Mouse (Mus musculus): Measurements from ENCODE around the gene Rnase1.

The Rnase1 gene

DNA sequence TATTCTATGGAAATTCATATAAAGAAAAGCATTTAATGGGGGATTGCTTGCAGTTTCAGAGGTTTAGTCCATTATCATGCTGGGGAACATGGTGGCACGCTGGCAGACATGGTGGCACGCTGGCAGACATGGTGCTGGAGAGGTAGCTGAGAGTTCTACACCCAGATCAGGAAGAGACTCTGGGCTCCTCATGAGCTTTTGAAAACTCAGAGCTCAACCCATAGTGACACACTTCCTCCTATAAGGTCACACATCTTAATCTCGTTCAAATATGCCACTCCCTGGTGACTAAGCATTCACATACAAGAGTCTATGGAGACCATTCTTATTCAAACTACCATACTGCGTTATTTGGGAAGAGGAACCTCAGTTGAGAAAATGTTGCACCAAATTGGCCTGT is 14.2 kb downstream of the Rnase1 start:
- DNase-seq = no peak

DNA sequence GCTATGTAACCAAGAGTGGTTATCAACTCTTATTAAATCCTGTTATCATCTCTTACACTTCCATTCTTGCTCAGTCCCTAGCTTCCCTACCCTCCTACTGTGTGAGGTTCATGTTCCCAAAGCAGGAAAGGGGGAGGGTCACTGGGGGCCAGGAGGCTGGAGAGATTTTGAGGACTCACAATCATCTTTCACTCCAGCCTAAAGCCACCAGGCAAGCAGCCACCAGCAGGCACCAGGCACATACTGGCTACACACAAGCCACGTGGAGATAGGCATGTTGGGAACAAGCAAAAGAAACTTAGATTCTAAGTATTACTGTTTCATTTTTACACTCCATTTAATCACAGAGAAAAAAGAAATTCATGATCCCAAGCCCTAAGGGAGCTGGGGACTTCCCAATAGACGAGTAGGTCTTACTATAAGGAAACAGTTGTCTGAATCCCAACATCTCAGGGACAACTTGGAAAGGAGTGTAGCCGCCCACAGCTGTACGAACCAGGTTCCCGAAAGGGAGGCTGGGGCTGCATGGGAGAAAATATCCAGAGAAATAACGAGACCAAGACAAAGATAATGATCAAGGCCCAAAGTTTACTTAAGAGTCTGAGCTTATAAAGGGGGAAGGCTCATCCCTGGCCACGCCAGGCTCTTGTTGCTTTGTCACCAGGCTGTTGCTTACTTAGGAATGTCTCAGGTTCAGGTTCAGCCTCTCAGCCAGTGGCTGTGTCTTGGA is 15.3 kb downstream of the Rnase1 start:
- no peak for DNase-seq

- no peak for DNase-seq
Observed at GRCm38 (mm10) chr14:51130315-51130940, 16.2 kb downstream of the Rnase1 start.

- no peak for DNase-seq
Observed at GRCm38 (mm10) chr14:51129624-51129975, 17.0 kb downstream of the Rnase1 start.

DNA sequence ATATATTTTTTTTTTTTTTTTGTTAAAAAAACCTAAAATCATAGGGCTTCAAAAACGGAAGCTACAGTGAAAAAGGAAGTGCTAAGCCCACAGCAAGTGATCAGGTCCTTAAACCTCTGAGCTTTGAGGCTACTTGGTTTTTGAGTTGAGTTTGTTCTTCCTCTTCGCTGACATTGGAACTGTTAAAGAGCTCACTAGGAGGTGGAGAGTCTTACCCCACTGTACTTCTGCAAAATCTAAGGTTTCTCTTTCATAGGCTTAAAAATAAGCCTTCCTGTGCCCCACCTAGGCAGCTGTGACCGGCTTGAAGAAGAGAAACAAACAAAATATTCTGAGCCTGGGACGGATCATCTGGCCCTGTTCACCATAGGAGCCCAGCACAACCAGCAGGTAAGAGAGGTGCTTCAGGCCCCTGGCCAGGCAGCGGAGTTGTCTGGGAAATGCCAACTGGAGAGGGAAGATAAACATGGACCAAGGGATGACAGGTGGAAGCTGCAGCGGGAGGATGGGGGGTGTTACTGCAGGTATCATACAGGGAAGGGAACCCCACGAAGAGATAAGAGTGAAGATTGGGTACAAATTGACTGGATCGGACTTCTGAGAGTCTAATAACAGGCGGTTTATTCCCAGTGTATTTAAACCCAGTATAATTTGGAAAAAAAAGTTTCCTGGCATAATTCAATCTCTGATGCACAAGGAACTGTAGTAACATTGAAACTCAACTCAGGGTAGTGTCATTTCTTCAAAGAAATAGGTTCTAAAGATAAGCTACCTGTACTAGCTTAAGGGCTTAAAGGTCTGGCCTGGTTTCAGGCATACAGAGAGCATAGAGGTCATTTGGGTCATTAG is 17.6 kb downstream of the Rnase1 start:
- DNase-seq = no peak

DNA sequence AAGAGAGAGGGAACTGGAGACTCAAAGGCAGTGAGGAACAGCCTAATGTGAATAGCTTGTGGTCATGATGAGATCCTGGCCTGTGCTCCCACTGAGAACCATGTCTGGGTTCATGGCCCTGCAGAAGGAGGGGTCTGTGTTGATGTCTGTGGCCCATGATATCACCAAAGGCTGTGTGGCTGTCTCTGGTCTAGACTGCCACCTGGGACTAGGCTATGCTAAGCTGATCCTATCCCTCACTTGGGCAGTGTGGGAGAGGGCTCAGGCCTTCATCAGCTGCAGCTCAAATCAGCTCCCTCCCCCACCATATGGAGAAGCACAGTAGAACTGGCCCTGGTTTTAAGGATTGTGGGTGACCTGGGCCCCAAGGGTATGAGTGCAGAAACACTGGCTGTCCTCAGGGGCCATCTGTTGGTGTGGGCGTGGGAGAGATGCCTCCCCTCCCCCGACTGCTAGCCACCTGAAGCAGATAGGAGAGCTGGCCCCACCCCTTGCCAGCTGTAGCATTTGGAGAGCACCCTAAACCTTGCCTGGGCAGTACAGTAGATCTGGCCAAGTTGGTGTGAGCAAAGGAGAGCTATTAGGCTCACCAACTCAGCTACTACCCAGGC is 18.8 kb downstream of the Rnase1 start:
- DNase-seq = no peak

GRCm38 (mm10) chr14:51125684-51126083 is 20.9 kb downstream of the Rnase1 start:
- no peak for DNase-seq

DNA sequence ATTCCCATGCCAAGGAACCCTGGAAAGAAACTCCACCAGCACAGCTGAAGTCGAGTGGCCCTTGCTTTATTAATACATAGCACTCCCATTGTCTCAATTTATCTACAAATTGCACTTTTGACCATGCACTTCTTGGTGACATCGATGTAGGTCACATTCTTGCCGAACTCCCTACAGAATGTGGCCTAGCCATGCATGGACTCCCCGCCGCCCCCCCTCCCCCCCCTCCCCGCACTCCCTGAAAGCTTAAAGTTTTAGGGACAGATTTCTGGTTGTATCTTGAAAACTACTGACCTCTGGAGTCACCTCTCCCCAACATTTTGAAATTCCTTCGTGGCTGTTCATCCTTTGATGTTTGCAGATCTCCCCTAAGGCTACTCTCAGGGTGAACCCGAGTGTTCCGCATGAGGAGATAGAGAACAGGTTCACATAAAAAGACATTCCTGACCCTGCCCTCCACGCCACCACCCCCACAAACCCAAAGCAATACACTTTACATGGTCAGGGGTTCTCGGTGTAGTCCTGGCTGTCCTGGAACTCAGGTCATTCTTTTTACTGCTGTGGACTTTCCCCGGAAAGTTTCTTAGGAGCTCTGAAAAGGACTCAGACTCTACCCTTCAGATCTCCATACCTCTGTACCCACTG is 32.5 kb downstream of the Rnase1 start, which contains the start of gene Eddm3b:
Gene Eddm3b, plus strand, starts transcription at position 511 of the 645 bp plus-strand sequence.
- no peak for DNase-seq

- no peak for DNase-seq
Observed at GRCm38 (mm10) chr14:51113476-51113875, 33.1 kb downstream of the Rnase1 start.

DNA sequence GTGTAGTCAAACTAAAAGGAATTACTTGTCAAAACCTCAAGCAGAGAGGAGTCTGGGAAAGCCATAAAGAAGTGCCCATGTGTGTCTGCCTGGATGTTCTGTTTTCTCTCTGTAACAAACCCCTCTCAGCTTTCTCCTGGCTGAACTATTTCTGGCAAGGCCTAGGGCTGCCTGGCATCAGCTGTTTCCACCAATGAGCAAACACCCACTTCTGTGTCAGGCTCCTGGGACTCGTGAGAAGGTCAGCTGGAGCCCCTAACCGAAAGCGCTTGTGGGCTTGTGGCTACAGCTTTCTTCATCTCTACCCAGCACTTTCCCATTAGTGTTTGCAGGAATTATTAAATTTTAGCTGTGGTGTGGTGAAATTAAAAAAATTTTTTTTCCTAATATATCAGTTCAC is 34.6 kb downstream of the Rnase1 start:
- DNase-seq = no peak

- DNase-seq = no peak
Observed at GRCm38 (mm10) chr14:51106449-51106967, 40.1 kb downstream of the Rnase1 start.

DNA sequence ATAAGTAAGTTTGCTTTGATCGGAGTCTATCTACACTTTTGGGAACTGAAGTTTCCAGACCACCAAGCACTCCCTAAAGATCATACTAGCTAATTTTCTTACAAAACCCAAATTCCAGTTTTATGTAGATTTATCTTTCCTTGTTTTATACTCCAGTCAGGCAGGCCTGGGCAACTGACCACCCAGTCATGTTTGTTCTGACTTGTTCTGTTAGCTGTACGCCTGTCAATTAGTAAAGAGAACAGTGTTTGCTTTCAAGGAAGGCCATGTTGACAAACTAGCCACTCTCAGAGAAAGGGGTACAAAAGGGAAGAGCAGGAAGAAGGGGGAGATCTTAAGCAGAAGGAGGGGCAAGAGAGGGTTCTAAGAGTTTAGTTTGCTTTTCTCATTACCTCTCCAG is 42.2 kb downstream of the Rnase1 start:
- no peak for DNase-seq

- peak; percentile 22 for DNase-seq
Observed at GRCm38 (mm10) chr14:51103217-51103616, 43.4 kb downstream of the Rnase1 start.

- no peak for DNase-seq
Observed at GRCm38 (mm10) chr14:51101284-51101683, 45.3 kb downstream of the Rnase1 start.

DNA sequence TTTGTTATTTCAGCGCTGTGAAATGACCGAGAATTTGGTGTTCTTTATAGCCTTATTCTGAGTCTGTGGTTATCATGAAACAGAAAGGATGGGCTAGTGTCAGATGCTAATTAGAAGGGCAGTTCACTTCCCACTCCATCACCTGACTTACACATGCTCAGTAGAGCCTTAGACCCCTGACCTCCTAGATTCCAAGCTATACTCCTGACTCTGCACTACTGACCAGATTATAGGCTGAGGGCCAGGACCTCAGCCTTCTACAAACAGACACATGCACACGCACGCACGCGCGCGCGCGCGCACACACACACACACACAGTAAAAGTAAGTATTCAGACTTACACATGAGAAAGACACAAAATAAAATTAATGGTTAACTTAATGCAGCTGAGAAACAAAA is 47.7 kb downstream of the Rnase1 start:
- DNase-seq = no peak

- DNase-seq = peak; percentile 64
Observed at GRCm38 (mm10) chr14:51098300-51098699, 48.3 kb downstream of the Rnase1 start.

GRCm38 (mm10) chr14:51095736-51096524 is 50.7 kb downstream of the Rnase1 start:
- DNase-seq = no peak
